Mouse (Mus musculus): ENCODE measurements around the gene Tmem184a. TPM values are rescaled to one million over a fixed set of nuclear protein-coding genes. Genes with fewer than 3 reads are reported as not detected.

Tmem184a gene
- total RNA-seq, 1 experiment: 2.7 TPM

DNA sequence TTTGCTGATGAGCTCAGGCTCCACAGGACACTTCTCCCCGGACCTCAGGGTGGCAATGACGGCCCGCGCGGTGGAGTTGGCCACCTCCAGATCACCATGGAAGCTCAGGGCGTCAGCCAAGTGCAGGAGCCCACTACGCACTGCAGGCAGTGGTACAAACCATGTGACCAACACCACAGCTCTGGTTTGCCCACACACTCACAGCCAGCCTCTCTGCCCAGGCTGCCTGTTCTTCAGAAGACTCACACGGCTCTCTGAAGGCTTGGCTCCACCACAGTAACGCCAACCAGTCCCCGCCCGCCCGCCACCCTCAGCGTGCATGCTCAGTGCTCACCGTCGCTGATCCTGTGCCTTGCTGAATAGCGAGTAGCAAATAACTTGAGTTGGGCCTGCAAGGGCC, 61.6 kb downstream of the Tmem184a start:
- Histone ChIP-seq H3K36me3 (ENCODE audit: control insufficient read depth, insufficient read depth, low read length, poor library complexity, severe bottlenecking) (peaks cover 63% of the 10 kb centered on the region), H3K4me1 (ENCODE audit: control insufficient read depth in 2 of 2, insufficient read depth in 2 of 2, low read length in 2 of 2, poor library complexity in 1 of 2) (peaks cover 0 to 12% of the 10 kb centered on the region in 2 experiments; a peak in 1 of 4 replicates), H3K27ac (ENCODE audit: insufficient read depth, low read depth, low read length, poor library complexity, severe bottlenecking) (no peak overlapping the region), H3K4me3 (ENCODE audit: insufficient read depth in 1 of 2, low read depth in 1 of 2, low read length in 2 of 2, poor library complexity in 1 of 2, severe bottlenecking in 1 of 2) (peak overlapping the region in 1 of 2 experiments; percentile 24; a peak in 1 of 4 replicates), H3K9ac (ENCODE audit: insufficient read depth, low read depth, low read length, poor library complexity, severe bottlenecking) (peak overlapping the region; percentile 8; the same call in 1 of the 2 replicates), H3K9me3 (ENCODE audit: control insufficient read depth, insufficient read depth, low read depth, low read length) (no peaks in the 10 kb centered on the region)
- no peak for TF ChIP-seq HCFC1 (IDR thresholded peaks at IDR 0.05; ENCODE audit: borderline replicate concordance, insufficient read depth, low read length)
- no peak for TF ChIP-seq ZNF384 (IDR thresholded peaks at IDR 0.05; ENCODE audit: low read depth, low read length)
- TF ChIP-seq MAFK (IDR thresholded peaks at IDR 0.05; ENCODE audit: insufficient read depth, low read depth, low read length): no peak
- no peak for TF ChIP-seq CHD2 (IDR thresholded peaks at IDR 0.05; ENCODE audit: low read depth, low read length)
- TF ChIP-seq ZC3H11A (IDR thresholded peaks at IDR 0.05; ENCODE audit: borderline replicate concordance, low read depth, low read length): no peak
- no peak for DNase-seq (ENCODE audit: low read depth, low spot score)
- in situ Hi-C loops (cut with MboI; ENCODE audit: low sequenced_read_pairs in 2 of 2, unreplicated experiment in 2 of 2): no loop called here

DNA sequence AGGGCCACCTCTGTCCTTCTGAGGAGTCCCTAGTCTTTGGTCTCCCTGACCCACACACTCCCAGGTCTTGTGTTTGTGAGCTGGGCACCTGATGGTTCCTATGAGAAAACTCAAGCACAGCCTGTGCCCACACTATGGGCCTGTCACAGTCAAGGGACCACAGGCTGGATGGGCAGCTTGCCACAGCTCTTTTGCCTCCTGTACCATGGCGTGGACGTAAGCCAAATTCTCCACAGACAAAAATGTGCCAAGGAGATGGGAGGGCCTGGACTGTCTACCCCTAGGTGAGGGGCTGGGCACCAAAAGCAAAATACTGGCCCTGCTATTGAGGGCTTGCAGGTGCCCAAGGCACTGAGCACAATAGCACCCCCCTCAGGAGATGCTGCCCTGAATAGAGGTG, 63.1 kb downstream of the Tmem184a start:
- peaks cover 0 to 12% of the 10 kb centered on the region in 2 experiments; a peak in 1 of 4 replicates for H3K4me1 ChIP-seq (ENCODE audit: control insufficient read depth in 2 of 2, insufficient read depth in 2 of 2, low read length in 2 of 2, poor library complexity in 1 of 2)
- H3K9ac ChIP-seq (ENCODE audit: insufficient read depth, low read depth, low read length, poor library complexity, severe bottlenecking): no peak overlapping the region
- H3K27ac ChIP-seq (ENCODE audit: insufficient read depth, low read depth, low read length, poor library complexity, severe bottlenecking): no peak overlapping the region
- no peak for DNase-seq (ENCODE audit: low read depth, low spot score)
- no peaks in the 10 kb centered on the region for H3K9me3 ChIP-seq (ENCODE audit: control insufficient read depth, insufficient read depth, low read depth, low read length)
- peaks cover 63% of the 10 kb centered on the region for H3K36me3 ChIP-seq (ENCODE audit: control insufficient read depth, insufficient read depth, low read length, poor library complexity, severe bottlenecking)
- no peak overlapping the region for H3K4me3 ChIP-seq (ENCODE audit: insufficient read depth in 1 of 2, low read depth in 1 of 2, low read length in 2 of 2, poor library complexity in 1 of 2, severe bottlenecking in 1 of 2)
- no peak for TF ChIP-seq CHD2 (IDR thresholded peaks at IDR 0.05; ENCODE audit: low read depth, low read length)
- no peak for TF ChIP-seq HCFC1 (IDR thresholded peaks at IDR 0.05; ENCODE audit: borderline replicate concordance, insufficient read depth, low read length)
- no peak for TF ChIP-seq ZC3H11A (IDR thresholded peaks at IDR 0.05; ENCODE audit: borderline replicate concordance, low read depth, low read length)
- TF ChIP-seq ZNF384 (IDR thresholded peaks at IDR 0.05; ENCODE audit: low read depth, low read length): no peak
- TF ChIP-seq MAFK (IDR thresholded peaks at IDR 0.05; ENCODE audit: insufficient read depth, low read depth, low read length): no peak
- in situ Hi-C loops (cut with MboI; ENCODE audit: low sequenced_read_pairs in 2 of 2, unreplicated experiment in 2 of 2): no loop called here

DNA sequence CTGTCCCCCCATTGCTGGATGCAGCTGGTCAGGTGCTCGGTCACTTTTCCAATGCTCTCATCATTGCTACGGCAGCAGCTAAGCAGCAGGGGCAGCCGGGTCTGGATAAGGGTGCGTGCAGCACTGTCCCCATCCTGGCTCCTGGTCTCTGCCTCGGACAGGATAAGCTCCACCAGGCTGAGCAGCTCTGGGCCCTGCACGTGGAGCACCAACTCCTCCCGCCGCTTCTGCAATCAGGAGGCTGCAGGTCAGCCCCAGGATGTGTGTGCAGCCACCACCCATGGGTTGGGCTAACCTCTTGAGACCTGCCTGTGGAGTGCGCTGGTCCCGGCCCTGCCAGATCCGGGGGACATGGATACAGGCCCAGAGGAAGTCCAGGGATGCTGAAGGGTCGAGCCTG, 63.6 kb downstream of the Tmem184a start:
- DNase-seq (ENCODE audit: low read depth, low spot score): no peak
- H3K9me3 ChIP-seq (ENCODE audit: control insufficient read depth, insufficient read depth, low read depth, low read length): no peaks in the 10 kb centered on the region
- no peak overlapping the region for H3K9ac ChIP-seq (ENCODE audit: insufficient read depth, low read depth, low read length, poor library complexity, severe bottlenecking)
- in situ Hi-C loops (cut with MboI; ENCODE audit: low sequenced_read_pairs in 2 of 2, unreplicated experiment in 2 of 2): no loop called here
- H3K4me3 ChIP-seq (ENCODE audit: insufficient read depth in 1 of 2, low read depth in 1 of 2, low read length in 2 of 2, poor library complexity in 1 of 2, severe bottlenecking in 1 of 2): no peak overlapping the region
- H3K27ac ChIP-seq (ENCODE audit: insufficient read depth, low read depth, low read length, poor library complexity, severe bottlenecking): no peak overlapping the region
- TF ChIP-seq ZNF384 (IDR thresholded peaks at IDR 0.05; ENCODE audit: low read depth, low read length) (no peak), ZC3H11A (IDR thresholded peaks at IDR 0.05; ENCODE audit: borderline replicate concordance, low read depth, low read length) (no peak), MAFK (IDR thresholded peaks at IDR 0.05; ENCODE audit: insufficient read depth, low read depth, low read length) (no peak), CHD2 (IDR thresholded peaks at IDR 0.05; ENCODE audit: low read depth, low read length) (no peak), HCFC1 (IDR thresholded peaks at IDR 0.05; ENCODE audit: borderline replicate concordance, insufficient read depth, low read length) (no peak)
- peaks cover 0 to 12% of the 10 kb centered on the region in 2 experiments; a peak in 1 of 4 replicates for H3K4me1 ChIP-seq (ENCODE audit: control insufficient read depth in 2 of 2, insufficient read depth in 2 of 2, low read length in 2 of 2, poor library complexity in 1 of 2)
- peaks cover 64% of the 10 kb centered on the region for H3K36me3 ChIP-seq (ENCODE audit: control insufficient read depth, insufficient read depth, low read length, poor library complexity, severe bottlenecking)

DNA sequence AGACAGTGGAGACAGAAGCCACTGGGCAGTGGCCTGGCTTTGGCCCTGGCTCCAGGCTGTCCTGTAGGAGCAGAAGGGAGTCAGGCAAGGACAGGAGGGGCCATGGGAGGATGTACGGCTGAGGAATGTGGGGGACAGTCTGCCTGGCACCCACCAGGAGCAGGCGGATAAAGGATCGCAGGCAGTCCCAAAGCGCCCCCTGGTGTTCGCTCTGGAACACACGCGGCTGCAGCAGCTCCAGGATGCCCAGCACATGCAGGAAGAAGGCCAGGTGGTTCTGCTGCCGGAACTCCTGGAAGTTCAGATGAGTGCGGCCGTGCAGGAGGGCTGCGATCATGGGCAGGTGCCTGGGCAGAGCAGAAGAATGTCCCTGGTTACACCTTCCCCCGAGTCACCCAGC, 65.0 kb downstream of the Tmem184a start:
- Histone ChIP-seq H3K36me3 (ENCODE audit: control insufficient read depth, insufficient read depth, low read length, poor library complexity, severe bottlenecking) (peaks cover 61% of the 10 kb centered on the region), H3K9me3 (ENCODE audit: control insufficient read depth, insufficient read depth, low read depth, low read length) (no peaks in the 10 kb centered on the region), H3K9ac (ENCODE audit: insufficient read depth, low read depth, low read length, poor library complexity, severe bottlenecking) (no peak overlapping the region; the same call in 1 of the 2 replicates), H3K4me1 (ENCODE audit: control insufficient read depth in 2 of 2, insufficient read depth in 2 of 2, low read length in 2 of 2, poor library complexity in 1 of 2) (peaks cover 0 to 12% of the 10 kb centered on the region in 2 experiments; a peak in 1 of 4 replicates), H3K4me3 (ENCODE audit: insufficient read depth in 1 of 2, low read depth in 1 of 2, low read length in 2 of 2, poor library complexity in 1 of 2, severe bottlenecking in 1 of 2) (no peak overlapping the region), H3K27ac (ENCODE audit: insufficient read depth, low read depth, low read length, poor library complexity, severe bottlenecking) (no peak overlapping the region)
- TF ChIP-seq HCFC1 (IDR thresholded peaks at IDR 0.05; ENCODE audit: borderline replicate concordance, insufficient read depth, low read length): no peak
- no peak for TF ChIP-seq ZNF384 (IDR thresholded peaks at IDR 0.05; ENCODE audit: low read depth, low read length)
- no peak for TF ChIP-seq MAFK (IDR thresholded peaks at IDR 0.05; ENCODE audit: insufficient read depth, low read depth, low read length)
- TF ChIP-seq ZC3H11A (IDR thresholded peaks at IDR 0.05; ENCODE audit: borderline replicate concordance, low read depth, low read length): no peak
- no peak for TF ChIP-seq CHD2 (IDR thresholded peaks at IDR 0.05; ENCODE audit: low read depth, low read length)
- in situ Hi-C loops (cut with MboI; ENCODE audit: low sequenced_read_pairs in 2 of 2, unreplicated experiment in 2 of 2): no loop called here
- DNase-seq (ENCODE audit: low read depth, low spot score): no peak

Other genes starting within 250 kb of the Tmem184a start
- 2.1 and 2.2 TPM in 2 replicates for gene Micall2, start 83.6 kb downstream of the Tmem184a start, total RNA-seq (2012; rRNA removed)
- 164 and 203 TPM in 2 replicates for gene Ints1, start 44.2 kb downstream of the Tmem184a start, total RNA-seq (2012; rRNA removed)
- 16.8 and 19.9 TPM in 2 replicates for gene Mafk, start 28.4 kb downstream of the Tmem184a start, total RNA-seq (2012; rRNA removed)
- not detected in 2 replicates for gene Gm26938, start 6.5 kb upstream of the Tmem184a start, total RNA-seq (2012; rRNA removed)
- gene Psmg3, start 7.0 kb upstream of the Tmem184a start, total RNA-seq (2012; rRNA removed): 24.7 and 28.6 TPM in 2 replicates
- gene Elfn1, start 88.0 kb upstream of the Tmem184a start, total RNA-seq (2012; rRNA removed): 0.53 and 1.1 TPM in 2 replicates